Mouse (Mus musculus) frontal cortex, adult (tissue): ENCODE measurements around the gene Tspan31.

Experiments
- ATAC-seq: cut with Nextera tagmentation; 2 replicates; pipeline ENCODE4 v1.9.2; 2017; ENCODE audit warnings: mild to moderate bottlenecking, moderate library complexity, mixed read lengths; ENCODE audit not compliant: low TSS enrichment

Gene Tspan31

GRCm38 (mm10) chr10:127070190-127071121, at the start of gene Tspan31:
Tspan31 (minus strand) TSS chr10:127070264.
- ATAC-seq = peak; percentile 82

- ATAC-seq = no peak
These were observed 49.2 kb upstream of the Tspan31 start for GRCm38 (mm10) chr10:127119229-127119628.

GRCm38 (mm10) chr10:127118470-127118869, 48.4 kb upstream of the Tspan31 start:
- no peak for ATAC-seq

- no peak for ATAC-seq
These were observed 45.0 kb upstream of the Tspan31 start for GRCm38 (mm10) chr10:127115068-127115467.

GRCm38 (mm10) chr10:127114408-127114807, 44.3 kb upstream of the Tspan31 start:
- ATAC-seq = no peak

GRCm38 (mm10) chr10:127111001-127111887, 41.2 kb upstream of the Tspan31 start:
- no peak for ATAC-seq

GRCm38 (mm10) chr10:127108262-127108583, 38.2 kb upstream of the Tspan31 start:
- ATAC-seq = no peak

- no peak for ATAC-seq
These were observed 37.6 kb upstream of the Tspan31 start for GRCm38 (mm10) chr10:127107563-127108261.

GRCm38 (mm10) chr10:127103631-127104030, 33.6 kb upstream of the Tspan31 start:
- ATAC-seq = no peak

- ATAC-seq = no peak
These were observed 31.1 kb upstream of the Tspan31 start for GRCm38 (mm10) chr10:127101151-127101550.

GRCm38 (mm10) chr10:127100414-127100813, 30.4 kb upstream of the Tspan31 start:
- ATAC-seq = no peak

GRCm38 (mm10) chr10:127099868-127100267, 29.8 kb upstream of the Tspan31 start:
- ATAC-seq = no peak

- no peak for ATAC-seq
These were observed 29.1 kb upstream of the Tspan31 start for GRCm38 (mm10) chr10:127099191-127099590.

- ATAC-seq = no peak
These were observed 28.4 kb upstream of the Tspan31 start for GRCm38 (mm10) chr10:127098514-127098913.

GRCm38 (mm10) chr10:127094382-127094802, 24.3 kb upstream of the Tspan31 start:
- ATAC-seq = peak; percentile 5; the same call in 1 of the 2 replicates

- no peak for ATAC-seq
These were observed 22.7 kb upstream of the Tspan31 start for GRCm38 (mm10) chr10:127092742-127093141.

- ATAC-seq = peak; percentile 8; the same call in 1 of the 2 replicates
These were observed 21.7 kb upstream of the Tspan31 start for GRCm38 (mm10) chr10:127091507-127092396.

GRCm38 (mm10) chr10:127090560-127091411, 20.7 kb upstream of the Tspan31 start:
- ATAC-seq = peak; percentile 8; the same call in 1 of the 2 replicates

- no peak for ATAC-seq
These were observed 15.6 kb upstream of the Tspan31 start for GRCm38 (mm10) chr10:127085633-127086032.

- ATAC-seq = no peak
These were observed 15.0 kb upstream of the Tspan31 start for GRCm38 (mm10) chr10:127085052-127085451.
